9 mouse cellular contexts compared by ENCODE assay signal in the genomic region with DNA sequence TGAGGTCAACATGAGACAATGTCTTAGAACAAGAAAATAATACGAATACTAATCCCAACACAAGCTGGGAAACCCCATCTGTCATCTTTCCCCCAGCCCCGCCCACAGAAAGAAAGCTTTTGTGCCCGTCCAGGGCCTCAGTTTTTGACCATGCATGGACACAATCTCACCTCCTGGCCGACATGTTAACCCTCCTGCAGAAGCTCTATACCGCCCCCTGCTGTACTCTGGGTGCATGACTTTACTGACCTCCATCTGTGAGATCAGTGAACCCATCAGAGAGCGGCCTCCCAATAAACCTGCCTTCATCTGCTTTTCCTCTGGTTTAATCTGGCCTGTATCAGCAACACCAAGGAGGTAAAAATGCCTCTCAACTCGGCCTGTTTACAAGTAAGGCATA.
DNase-seq lines count a peak whose midpoint lies in the region; ATAC-seq and TF ChIP-seq lines count a peak whose summit lies in the region.
"Had no signal": no experiment of that assay in that cellular context is flagged by ENCODE, and none has a peak within 500 bp of the region (broad histone marks: within the 10 kb centered on the region; RNA-seq: fewer than 3 reads in every experiment).

No protein-coding gene starts in this region.

- H3K4me1 ChIP-seq in hindbrain, embryonic 10.5 days (replicated peaks) = no peaks in the 10 kb centered on the region
- H3K4me1 ChIP-seq in hindbrain, embryonic 12.5 days = no peaks in the 10 kb centered on the region
- no peaks in the 10 kb centered on the region for H3K4me1 ChIP-seq in liver, adult 2 months (ENCODE audit: control insufficient read depth, insufficient read depth, low read length)
- H3K4me1 ChIP-seq: lung, embryonic 15.5 days had no signal

- 76% methylated on average over 7 of the region's 7 CpGs for WGBS in hindbrain, embryonic 10.5 days
- WGBS in hindbrain, embryonic 12.5 days = 74% methylated on average over 7 of the region's 7 CpGs
- WGBS in liver, adult 2 months = 73% methylated on average over 7 of the region's 7 CpGs

- ATAC-seq in hindbrain, embryonic 12.5 days (ENCODE audit: low FRiP score) = no peak

- no peaks in the 10 kb centered on the region for H3K79me2 ChIP-seq in liver, adult 2 months (ENCODE audit: control insufficient read depth, insufficient read depth, low read length)

- no peak overlapping the region for H3K4me2 ChIP-seq in hindbrain, embryonic 12.5 days (replicated peaks)
- H3K4me2 ChIP-seq: lung, embryonic 15.5 days had no signal

- H3K4me3 ChIP-seq in hindbrain, embryonic 10.5 days = no peak overlapping the region
- no peak overlapping the region for H3K4me3 ChIP-seq in hindbrain, embryonic 12.5 days
- no peak overlapping the region for H3K4me3 ChIP-seq in liver, adult 2 months (ENCODE audit: insufficient read depth, low read depth, low read length)
- H3K4me3 ChIP-seq: lung, embryonic 15.5 days had no signal

- DNase-seq in hindbrain, embryonic 10.5 days (ENCODE audit: low spot score) = peak; percentile 28
- DNase-seq in CD8-positive naive resting alpha-beta T cell, adult 2 months (ENCODE audit: low read depth in 2 of 2, low spot score in 2 of 2) = peak; percentile 54 to 70
- peak; percentile 7 to 27 for DNase-seq in cerebellum, adult 18-20 months
- peak; percentile 60 for DNase-seq in heart, adult 8-10 months (ENCODE audit: low spot score)
- DNase-seq in liver, adult 2 months (ENCODE audit: extremely low read depth, low read depth, low spot score) = peak; percentile 28
- peak; percentile 18 for DNase-seq in skeletal muscle tissue, adult 2 months (ENCODE audit: low read depth, low spot score)
- no peak for DNase-seq in yolk sac, embryonic 10.5 days (ENCODE audit: low spot score)

- no peak overlapping the region for H3K9ac ChIP-seq in hindbrain, embryonic 12.5 days
- no peak overlapping the region for H3K9ac ChIP-seq in liver, adult 2 months (ENCODE audit: low read depth, low read length)
- H3K9ac ChIP-seq: lung, embryonic 15.5 days had no signal

- 0 out of 2 replicates have a peak, but pooled peaks cover 4% of the 10 kb centered on the region for H3K9me3 ChIP-seq in hindbrain, embryonic 10.5 days
- H3K9me3 ChIP-seq in hindbrain, embryonic 12.5 days (replicated peaks) = no peaks in the 10 kb centered on the region
- H3K9me3 ChIP-seq: lung, embryonic 15.5 days had no signal

- TF ChIP-seq POLR2A in liver, adult 2 months (IDR thresholded peaks at IDR 0.05; ENCODE audit: extremely low read depth, insufficient read depth, low read length) = no peak

- H3K36me3 ChIP-seq in hindbrain, embryonic 10.5 days = no peaks in the 10 kb centered on the region
- H3K36me3 ChIP-seq in hindbrain, embryonic 12.5 days = no peaks in the 10 kb centered on the region
- no peaks in the 10 kb centered on the region for H3K36me3 ChIP-seq in liver, adult 2 months (ENCODE audit: control insufficient read depth, insufficient read depth, low read length)
- H3K36me3 ChIP-seq: lung, embryonic 15.5 days had no signal

- no peaks in the 10 kb centered on the region for H3K27me3 ChIP-seq in hindbrain, embryonic 10.5 days (ENCODE audit: insufficient read depth, poor library complexity, severe bottlenecking)
- H3K27me3 ChIP-seq in hindbrain, embryonic 12.5 days = no peaks in the 10 kb centered on the region
- H3K27me3 ChIP-seq in liver, adult 2 months (ENCODE audit: control insufficient read depth, insufficient read depth, low read length) = no peaks in the 10 kb centered on the region
- H3K27me3 ChIP-seq: lung, embryonic 15.5 days had no signal

- no peak overlapping the region for H3K27ac ChIP-seq in hindbrain, embryonic 10.5 days
- no peak overlapping the region for H3K27ac ChIP-seq in hindbrain, embryonic 12.5 days
- no peak overlapping the region for H3K27ac ChIP-seq in liver, adult 2 months (replicated peaks; ENCODE audit: insufficient read depth, low read depth, low read length)
- H3K27ac ChIP-seq: lung, embryonic 15.5 days had no signal

- TF ChIP-seq CTCF in liver, adult 2 months (IDR thresholded peaks at IDR 0.05; ENCODE audit: low read depth, low read length) = peak; percentile 72
